Mouse (Mus musculus) midbrain, postnatal 0 days (tissue): ENCODE results near the gene Car4. TPM values are rescaled to one million over a fixed set of nuclear protein-coding genes. Genes with fewer than 3 reads are reported as not detected.

Experiments used
- ATAC-seq: fragments of 200-750 bp; cut with Nextera tagmentation; 2 replicates; pipeline ENCODE4 v1.8.0; 2017; ENCODE audit warnings: moderate number of reproducible peaks, mild to moderate bottlenecking, moderate TSS enrichment, moderate library complexity; ENCODE audit not compliant: low FRiP score
- DNase-seq: peaks from one replicate; pipeline ENCODE4 v3.0.0-alpha.2; 2015; ENCODE audit warnings: low spot score
- H3K27ac ChIP-seq: fragments of 300-500 bp; sonication (generic); 2 replicates; pipeline ENCODE4 v1.5.1; 2014; ENCODE audit warnings: low read depth, mild to moderate bottlenecking, low read length, mixed read lengths
- H3K27me3 ChIP-seq: fragments of 300-500 bp; sonication (generic); 2 replicates; pipeline ENCODE4 v1.6.1; 2014; ENCODE audit warnings: low read length, control low read depth, mixed read lengths; ENCODE audit not compliant: insufficient read depth
- H3K36me3 ChIP-seq: fragments of 300-500 bp; sonication (generic); 2 replicates; pipeline ENCODE4 v1.6.1; 2014; ENCODE audit warnings: low read length, control low read depth, mixed read lengths; ENCODE audit not compliant: insufficient read depth
- H3K4me1 ChIP-seq: fragments of 300-500 bp; sonication (generic); 2 replicates; pipeline ENCODE4 v1.6.1; 2014; ENCODE audit warnings: mild to moderate bottlenecking, control low read depth, antibody characterized with exemption, low read length, mixed read lengths; ENCODE audit not compliant: insufficient read depth
- H3K4me2 ChIP-seq: fragments of 300-500 bp; sonication (generic); 2 replicates; pipeline ENCODE4 v1.6.1; 2014; ENCODE audit warnings: low read depth, mild to moderate bottlenecking, low read length, mixed read lengths; ENCODE audit not compliant: poor library complexity, severe bottlenecking
- H3K4me3 ChIP-seq: fragments of 300-500 bp; sonication (generic); 2 replicates; pipeline ENCODE4 v1.5.1; 2014; ENCODE audit warnings: low read depth, mild to moderate bottlenecking, low read length, moderate library complexity
- H3K9ac ChIP-seq: fragments of 300-500 bp; sonication (generic); replicated peaks from 2 replicates; pipeline ENCODE4 v1.6.1; 2014; ENCODE audit warnings: mild to moderate bottlenecking, low read length, moderate library complexity, mixed read lengths; ENCODE audit not compliant: poor library complexity, severe bottlenecking
- H3K9me3 ChIP-seq: fragments of 300-500 bp; sonication (generic); 2 replicates; pipeline ENCODE4 v1.6.1; 2016; ENCODE audit warnings: low read length, control low read depth
- CTCF ChIP-seq: IDR thresholded peaks from 2 replicates; pipeline ENCODE4 v1.5.1; 2016; ENCODE audit warnings: antibody characterized with exemption, mild to moderate bottlenecking
- WGBS: fragments of 180-500 bp; shearing (Covaris S2); extraction: QIAGEN DNeasy Blood & Tissue Kit; methylation state at CpG from one replicate; pipeline ENCODE4 v1.1.7; 2014; 5-methylcytosine and 5-hydroxymethylcytosine counted together
- polyA plus RNA-seq: library from polyadenylated mRNA; unstranded; fragments of >200 nt; fragmentation: Nextera tagmentation; extraction: Ambion mirVana; gene quantifications from 2 replicates; pipeline ENCODE4 v1.2.1, GENCODE M21; 2015
- total RNA-seq: library from RNA; depleted of rRNA; stranded (reverse); fragments of >200 nt; gene quantifications from 2 replicates; pipeline ENCODE4 v1.2.3, GENCODE M21; 2014

Gene Car4
- total and polyA plus RNA-seq, 2 experiments from 2014 or later = 1.5 to 9.0 TPM

- ATAC-seq (no peak), DNase-seq (no peak)
- no peak overlapping the region for H3K27ac ChIP-seq
- 88% methylated on average over 3 of the region's 3 CpGs for WGBS
- no peak overlapping the region for H3K9ac ChIP-seq
- no peaks in the 10 kb centered on the region for H3K4me1 ChIP-seq
- H3K4me2 ChIP-seq = no peak overlapping the region
- H3K9me3 ChIP-seq = no peaks in the 10 kb centered on the region
- no peaks in the 10 kb centered on the region for H3K36me3 ChIP-seq
- H3K27me3 ChIP-seq = peaks cover 17% of the 10 kb centered on the region
- TF ChIP-seq CTCF = no peak
- H3K4me3 ChIP-seq = no peak overlapping the region
Observed at GRCm38 (mm10) chr11:84963556-84963955, 6.0 kb downstream of the Car4 start.

- no peaks in the 10 kb centered on the region for H3K36me3 ChIP-seq
- no peak overlapping the region for H3K9ac ChIP-seq
- ATAC-seq = no peak
- H3K27ac ChIP-seq = no peak overlapping the region
- 58% methylated on average over 4 of the region's 4 CpGs for WGBS
- H3K4me1 ChIP-seq = no peaks in the 10 kb centered on the region
- TF ChIP-seq CTCF = no peak
- H3K27me3 ChIP-seq = no peaks in the 10 kb centered on the region
- H3K4me3 ChIP-seq = no peak overlapping the region
- no peak overlapping the region for H3K4me2 ChIP-seq
- H3K9me3 ChIP-seq = no peaks in the 10 kb centered on the region
- DNase-seq = no peak
Observed at GRCm38 (mm10) chr11:84966696-84967095, 9.1 kb downstream of the Car4 start.

GRCm38 (mm10) chr11:84967113-84967512 lies 9.5 kb downstream of the Car4 start:
- WGBS = 9% methylated on average over 5 of the region's 5 CpGs
- Histone ChIP-seq H3K9me3 (no peaks in the 10 kb centered on the region), H3K4me1 (no peaks in the 10 kb centered on the region), H3K4me2 (no peak overlapping the region), H3K9ac (no peak overlapping the region), H3K4me3 (no peak overlapping the region), H3K27ac (no peak overlapping the region), H3K36me3 (no peaks in the 10 kb centered on the region), H3K27me3 (no peaks in the 10 kb centered on the region)
- DNase-seq = peak; percentile 46
- peak; percentile 74 for ATAC-seq
- no peak for TF ChIP-seq CTCF

- DNase-seq (no peak), ATAC-seq (no peak)
- no peak overlapping the region for H3K9ac ChIP-seq
- H3K9me3 ChIP-seq = no peaks in the 10 kb centered on the region
- H3K4me3 ChIP-seq = no peak overlapping the region
- H3K27me3 ChIP-seq = no peaks in the 10 kb centered on the region
- H3K27ac ChIP-seq = no peak overlapping the region
- no peaks in the 10 kb centered on the region for H3K4me1 ChIP-seq
- TF ChIP-seq CTCF = no peak
- H3K36me3 ChIP-seq = no peaks in the 10 kb centered on the region
- 75% methylated on average over 4 of the region's 4 CpGs for WGBS
- no peak overlapping the region for H3K4me2 ChIP-seq
Observed at GRCm38 (mm10) chr11:84968309-84968708, 10.7 kb downstream of the Car4 start.

GRCm38 (mm10) chr11:84968775-84969174 lies 11.2 kb downstream of the Car4 start:
- Histone ChIP-seq H3K36me3 (no peaks in the 10 kb centered on the region), H3K27ac (no peak overlapping the region), H3K9ac (no peak overlapping the region), H3K27me3 (no peaks in the 10 kb centered on the region), H3K4me1 (no peaks in the 10 kb centered on the region), H3K9me3 (no peaks in the 10 kb centered on the region), H3K4me2 (no peak overlapping the region), H3K4me3 (no peak overlapping the region)
- 64% methylated on average over 6 of the region's 6 CpGs for WGBS
- ATAC-seq = no peak
- TF ChIP-seq CTCF = no peak
- no peak for DNase-seq

- H3K9ac ChIP-seq = no peak overlapping the region
- no peaks in the 10 kb centered on the region for H3K9me3 ChIP-seq
- no peak overlapping the region for H3K4me3 ChIP-seq
- no peak overlapping the region for H3K4me2 ChIP-seq
- no peaks in the 10 kb centered on the region for H3K27me3 ChIP-seq
- ATAC-seq (no peak), DNase-seq (no peak)
- H3K4me1 ChIP-seq = no peaks in the 10 kb centered on the region
- H3K36me3 ChIP-seq = no peaks in the 10 kb centered on the region
- WGBS = 70% methylated on average over 3 of the region's 3 CpGs
- no peak overlapping the region for H3K27ac ChIP-seq
- TF ChIP-seq CTCF = no peak
Observed at GRCm38 (mm10) chr11:84972067-84972466, 14.5 kb downstream of the Car4 start.
